Mouse (Mus musculus): ENCODE measurements at regions not wholly inside any gene's neighbourhood (a gene's known extent, or its start where the extent isn't known, plus 50 kb on each side); places are given as distances from the start of the nearest gene placed in this dataset.

- Histone ChIP-seq H3K9me3 (ENCODE audit: control insufficient read depth, low read length) (no peaks in the 10 kb centered on the region), H3K27ac (ENCODE audit: low read depth, low read length) (no peak overlapping the region), H3K9ac (replicated peaks; ENCODE audit: low read depth, low read length) (no peak overlapping the region), H3K4me3 (ENCODE audit: low read depth, low read length) (no peak overlapping the region), H3K4me1 (ENCODE audit: control insufficient read depth, insufficient read depth, low read length) (no peaks in the 10 kb centered on the region), H3K4me2 (ENCODE audit: low read depth, low read length) (no peak overlapping the region), H3K36me3 (ENCODE audit: control insufficient read depth, insufficient read depth, low read length) (no peaks in the 10 kb centered on the region), H3K27me3 (ENCODE audit: control insufficient read depth, insufficient read depth, low read length) (no peaks in the 10 kb centered on the region)
- no peak for ATAC-seq (ENCODE audit: low read depth)
- 87% methylated on average over 1 of the region's 1 CpGs for WGBS
Measured at GRCm38 (mm10) chr9:82484341-82484740, 345.0 kb upstream of the Irak1bp1 start.

- Histone ChIP-seq H3K4me2 (ENCODE audit: low read depth, low read length) (no peak overlapping the region), H3K27ac (ENCODE audit: low read depth, low read length) (no peak overlapping the region), H3K9ac (replicated peaks; ENCODE audit: low read depth, low read length) (no peak overlapping the region), H3K4me3 (ENCODE audit: low read depth, low read length) (no peak overlapping the region), H3K27me3 (ENCODE audit: control insufficient read depth, insufficient read depth, low read length) (no peaks in the 10 kb centered on the region), H3K9me3 (ENCODE audit: control insufficient read depth, low read length) (no peaks in the 10 kb centered on the region), H3K36me3 (ENCODE audit: control insufficient read depth, insufficient read depth, low read length) (no peaks in the 10 kb centered on the region), H3K4me1 (ENCODE audit: control insufficient read depth, insufficient read depth, low read length) (no peaks in the 10 kb centered on the region)
- ATAC-seq (ENCODE audit: low read depth): no peak
Measured at GRCm38 (mm10) chr9:82493440-82493839, 335.9 kb upstream of the Irak1bp1 start.

GRCm38 (mm10) chr9:82510014-82510413 lies 319.3 kb upstream of the Irak1bp1 start:
- 43% methylated on average over 2 of the region's 2 CpGs for WGBS
- H3K4me1 ChIP-seq (ENCODE audit: control insufficient read depth, insufficient read depth, low read length): no peaks in the 10 kb centered on the region
- no peak overlapping the region for H3K4me3 ChIP-seq (ENCODE audit: low read depth, low read length)

GRCm38 (mm10) chr9:82518993-82519392 lies 310.3 kb upstream of the Irak1bp1 start:
- no peak overlapping the region for H3K4me2 ChIP-seq (ENCODE audit: low read depth, low read length)
- no peaks in the 10 kb centered on the region for H3K27me3 ChIP-seq (ENCODE audit: control insufficient read depth, insufficient read depth, low read length)
- no peaks in the 10 kb centered on the region for H3K36me3 ChIP-seq (ENCODE audit: control insufficient read depth, insufficient read depth, low read length)
- no peak overlapping the region for H3K27ac ChIP-seq (ENCODE audit: low read depth, low read length)
- 26% methylated on average over 1 of the region's 1 CpGs for WGBS
- no peaks in the 10 kb centered on the region for H3K4me1 ChIP-seq (ENCODE audit: control insufficient read depth, insufficient read depth, low read length)
- H3K4me3 ChIP-seq (ENCODE audit: low read depth, low read length): no peak overlapping the region
- ATAC-seq (ENCODE audit: low read depth): no peak
- no peaks in the 10 kb centered on the region for H3K9me3 ChIP-seq (ENCODE audit: control insufficient read depth, low read length)
- H3K9ac ChIP-seq (replicated peaks; ENCODE audit: low read depth, low read length): no peak overlapping the region

More at GRCm38 (mm10) chr9:82510014-82510413, 319.3 kb upstream of the Irak1bp1 start:
- H3K9ac ChIP-seq (replicated peaks; ENCODE audit: low read depth, low read length): no peak overlapping the region
- H3K27me3 ChIP-seq (ENCODE audit: control insufficient read depth, insufficient read depth, low read length): no peaks in the 10 kb centered on the region
- no peak overlapping the region for H3K4me2 ChIP-seq (ENCODE audit: low read depth, low read length)
- H3K9me3 ChIP-seq (ENCODE audit: control insufficient read depth, low read length): no peaks in the 10 kb centered on the region
- ATAC-seq (ENCODE audit: low read depth): no peak
- H3K27ac ChIP-seq (ENCODE audit: low read depth, low read length): no peak overlapping the region
- no peaks in the 10 kb centered on the region for H3K36me3 ChIP-seq (ENCODE audit: control insufficient read depth, insufficient read depth, low read length)

GRCm38 (mm10) chr9:82527867-82528385 lies 301.4 kb upstream of the Irak1bp1 start:
- Histone ChIP-seq H3K9me3 (ENCODE audit: control insufficient read depth, low read length) (no peaks in the 10 kb centered on the region), H3K4me3 (ENCODE audit: low read depth, low read length) (no peak overlapping the region), H3K4me1 (ENCODE audit: control insufficient read depth, insufficient read depth, low read length) (no peaks in the 10 kb centered on the region), H3K36me3 (ENCODE audit: control insufficient read depth, insufficient read depth, low read length) (no peaks in the 10 kb centered on the region), H3K4me2 (ENCODE audit: low read depth, low read length) (no peak overlapping the region), H3K27me3 (ENCODE audit: control insufficient read depth, insufficient read depth, low read length) (no peaks in the 10 kb centered on the region), H3K27ac (ENCODE audit: low read depth, low read length) (no peak overlapping the region), H3K9ac (replicated peaks; ENCODE audit: low read depth, low read length) (no peak overlapping the region)
- ATAC-seq (ENCODE audit: low read depth): no peak
- 74% methylated on average over 8 of the region's 8 CpGs for WGBS

GRCm38 (mm10) chr9:82552726-82553125 lies 276.6 kb upstream of the Irak1bp1 start:
- H3K4me1 ChIP-seq (ENCODE audit: control insufficient read depth, insufficient read depth, low read length): no peaks in the 10 kb centered on the region
- ATAC-seq (ENCODE audit: low read depth): peak; percentile 69
- no peak overlapping the region for H3K9ac ChIP-seq (replicated peaks; ENCODE audit: low read depth, low read length)
- no peaks in the 10 kb centered on the region for H3K36me3 ChIP-seq (ENCODE audit: control insufficient read depth, insufficient read depth, low read length)
- H3K27me3 ChIP-seq (ENCODE audit: control insufficient read depth, insufficient read depth, low read length): no peaks in the 10 kb centered on the region
- H3K27ac ChIP-seq (ENCODE audit: low read depth, low read length): no peak overlapping the region
- H3K4me2 ChIP-seq (ENCODE audit: low read depth, low read length): no peak overlapping the region
- WGBS: 55% methylated on average over 6 of the region's 6 CpGs
- H3K9me3 ChIP-seq (ENCODE audit: control insufficient read depth, low read length): no peaks in the 10 kb centered on the region
- H3K4me3 ChIP-seq (ENCODE audit: low read depth, low read length): no peak overlapping the region

- 18% methylated on average over 3 of the region's 3 CpGs for WGBS
- peak; percentile 73 for ATAC-seq (ENCODE audit: low read depth)
- Histone ChIP-seq H3K27ac (ENCODE audit: low read depth, low read length) (no peak overlapping the region), H3K27me3 (ENCODE audit: control insufficient read depth, insufficient read depth, low read length) (no peaks in the 10 kb centered on the region), H3K36me3 (ENCODE audit: control insufficient read depth, insufficient read depth, low read length) (no peaks in the 10 kb centered on the region), H3K9me3 (ENCODE audit: control insufficient read depth, low read length) (no peaks in the 10 kb centered on the region), H3K4me1 (ENCODE audit: control insufficient read depth, insufficient read depth, low read length) (no peaks in the 10 kb centered on the region), H3K4me3 (ENCODE audit: low read depth, low read length) (no peak overlapping the region), H3K4me2 (ENCODE audit: low read depth, low read length) (no peak overlapping the region), H3K9ac (replicated peaks; ENCODE audit: low read depth, low read length) (no peak overlapping the region)
Measured at GRCm38 (mm10) chr9:82553213-82553612, 276.1 kb upstream of the Irak1bp1 start.

GRCm38 (mm10) chr9:82562551-82563465 lies 266.5 kb upstream of the Irak1bp1 start:
- WGBS: 62% methylated on average over 1 of the region's 1 CpGs
- no peaks in the 10 kb centered on the region for H3K36me3 ChIP-seq (ENCODE audit: control insufficient read depth, insufficient read depth, low read length)
- H3K9me3 ChIP-seq (ENCODE audit: control insufficient read depth, low read length): no peaks in the 10 kb centered on the region
- ATAC-seq (ENCODE audit: low read depth): no peak
- H3K4me2 ChIP-seq (ENCODE audit: low read depth, low read length): no peak overlapping the region
- H3K4me3 ChIP-seq (ENCODE audit: low read depth, low read length): no peak overlapping the region
- H3K27me3 ChIP-seq (ENCODE audit: control insufficient read depth, insufficient read depth, low read length): no peaks in the 10 kb centered on the region
- H3K9ac ChIP-seq (replicated peaks; ENCODE audit: low read depth, low read length): no peak overlapping the region
- H3K4me1 ChIP-seq (ENCODE audit: control insufficient read depth, insufficient read depth, low read length): no peaks in the 10 kb centered on the region
- H3K27ac ChIP-seq (ENCODE audit: low read depth, low read length): no peak overlapping the region

- no peaks in the 10 kb centered on the region for H3K9me3 ChIP-seq (ENCODE audit: control insufficient read depth, low read length)
- no peaks in the 10 kb centered on the region for H3K27me3 ChIP-seq (ENCODE audit: control insufficient read depth, insufficient read depth, low read length)
- no peak overlapping the region for H3K9ac ChIP-seq (replicated peaks; ENCODE audit: low read depth, low read length)
- 76% methylated on average over 4 of the region's 4 CpGs for WGBS
- H3K4me3 ChIP-seq (ENCODE audit: low read depth, low read length): no peak overlapping the region
- H3K4me2 ChIP-seq (ENCODE audit: low read depth, low read length): no peak overlapping the region
- no peaks in the 10 kb centered on the region for H3K36me3 ChIP-seq (ENCODE audit: control insufficient read depth, insufficient read depth, low read length)
- no peak overlapping the region for H3K27ac ChIP-seq (ENCODE audit: low read depth, low read length)
- no peaks in the 10 kb centered on the region for H3K4me1 ChIP-seq (ENCODE audit: control insufficient read depth, insufficient read depth, low read length)
- no peak for ATAC-seq (ENCODE audit: low read depth)
Measured at GRCm38 (mm10) chr9:82581373-82582018, 247.8 kb upstream of the Irak1bp1 start.

Data from neural tube, embryonic 14.5 days (tissue).